ENCODE assay signal across 14 mouse cellular contexts in the genomic region with DNA sequence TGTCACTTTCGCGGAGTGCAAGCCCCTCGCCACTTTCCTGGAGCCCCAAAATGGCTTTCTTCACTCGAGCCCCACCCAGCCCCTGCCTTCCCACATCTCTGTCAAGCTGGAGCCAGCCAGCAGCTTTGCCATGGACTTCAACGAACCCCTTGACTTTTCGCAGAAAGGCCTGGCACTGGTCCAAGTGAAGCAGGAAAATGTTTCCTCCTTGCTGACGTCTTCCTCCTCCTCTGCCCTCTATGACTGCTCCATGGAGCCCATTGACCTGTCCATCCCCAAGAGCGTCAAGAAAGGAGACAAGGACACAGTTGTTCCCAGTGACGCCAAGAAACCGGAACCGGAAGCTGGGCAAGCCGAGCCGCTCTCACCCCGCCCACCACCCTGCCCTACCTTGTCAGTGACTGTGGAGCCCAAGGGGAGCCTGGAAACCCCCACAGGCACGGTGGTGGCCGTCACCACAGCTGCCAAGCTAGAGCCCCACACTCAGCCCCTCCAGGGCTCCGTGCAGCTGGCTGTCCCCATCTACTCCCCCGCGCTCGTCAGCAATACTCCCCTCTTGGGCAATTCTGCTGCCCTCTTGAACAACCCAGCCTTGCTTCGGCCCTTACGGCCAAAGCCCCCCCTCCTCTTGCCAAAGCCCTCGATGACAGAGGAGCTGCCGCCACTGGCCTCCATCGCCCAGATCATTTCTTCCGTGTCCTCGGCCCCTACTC.
DNase-seq lines count a peak whose midpoint lies in the region; ATAC-seq and TF ChIP-seq lines count a peak whose summit lies in the region.
"Had no signal": no experiment of that assay in that cellular context is flagged by ENCODE, and none has a peak within 500 bp of the region (broad histone marks: within the 10 kb centered on the region; RNA-seq: fewer than 3 reads in every experiment).

No protein-coding gene starts in this region.

- no peak for TF ChIP-seq CTCF in lung, postnatal 0 days (IDR thresholded peaks at IDR 0.05)

- H3K4me3 ChIP-seq in heart, embryonic 14.5 days (ENCODE audit: control insufficient read depth in 1 of 2, insufficient read depth in 1 of 2, low read depth in 1 of 2, low read length in 2 of 2), result no peak overlapping the region
- H3K4me3 ChIP-seq in lung, postnatal 0 days (ENCODE audit: low read depth, low read length), result no peak overlapping the region
- H3K4me3 ChIP-seq: midbrain, embryonic 12.5 days had no signal

- 70% methylated on average over 27 of the region's 27 CpGs for WGBS in heart, embryonic 14.5 days
- 52% methylated on average over 27 of the region's 27 CpGs for whole genome bisulfite sequencing in lung, postnatal 0 days

- no peak overlapping the region for H3K9ac ChIP-seq in heart, embryonic 14.5 days (ENCODE audit: low read length)
- H3K9ac ChIP-seq in lung, postnatal 0 days (replicated peaks; ENCODE audit: low read depth), result no peak overlapping the region
- H3K9ac ChIP-seq: liver, embryonic 14.5 days; midbrain, embryonic 12.5 days had no signal

- H3K4me1 ChIP-seq in heart, embryonic 14.5 days (ENCODE audit: control insufficient read depth in 2 of 2, insufficient read depth in 2 of 2, low read length in 2 of 2), result peaks cover 9 to 22% of the 10 kb centered on the region in 2 experiments; a peak in 3 of 4 replicates
- H3K4me1 ChIP-seq in lung, postnatal 0 days (ENCODE audit: insufficient read depth, low read depth, low read length), result peaks cover 4% of the 10 kb centered on the region; the same call in 1 of the 2 replicates
- H3K4me1 ChIP-seq: midbrain, embryonic 12.5 days had no signal

- ATAC-seq in heart, embryonic 14.5 days (ENCODE audit: insufficient number of reproducible peaks, insufficient read depth, low FRiP score, low read depth), result 0 out of 2 replicates have a peak, but pooled peaks have one; percentile 33
- peak; percentile 75 for ATAC-seq in lung, postnatal 0 days
- ATAC-seq: CD4-positive, CD25-positive, alpha-beta regulatory T cell, adult 4 months; intestine, postnatal 0 days had no signal

- no peak for TF ChIP-seq EP300 in lung, postnatal 0 days (IDR thresholded peaks at IDR 0.05)

- peaks cover 89% of the 10 kb centered on the region for H3K36me3 ChIP-seq in heart, embryonic 14.5 days (ENCODE audit: control insufficient read depth, insufficient read depth, low read length)
- peaks cover 25% of the 10 kb centered on the region for H3K36me3 ChIP-seq in lung, postnatal 0 days (ENCODE audit: insufficient read depth, low read length)

- no peaks in the 10 kb centered on the region for H3K9me3 ChIP-seq in heart, embryonic 14.5 days (ENCODE audit: control insufficient read depth, low read length)
- no peaks in the 10 kb centered on the region for H3K9me3 ChIP-seq in lung, postnatal 0 days (ENCODE audit: low read length)
- H3K9me3 ChIP-seq: midbrain, embryonic 12.5 days had no signal

- no peak for DNase-seq in heart, adult 11 months
- DNase-seq in lung, postnatal 0 days (ENCODE audit: low spot score), result peak; percentile 81
- no peak for DNase-seq in lung, adult 18-20 months
- peak; percentile 63 for DNase-seq in kidney, postnatal 14 days
- peak; percentile 36 for DNase-seq in testis, postnatal 14 days (ENCODE audit: low spot score)
- no peak for DNase-seq in layer of hippocampus, postnatal 14 days (ENCODE audit: low spot score in 2 of 2)
- DNase-seq: adrenal gland, adult 8-10 months; cerebellum, postnatal 14 days; right cerebral cortex, postnatal 25 days had no signal

- H3K27me3 ChIP-seq in heart, embryonic 14.5 days (ENCODE audit: control insufficient read depth, insufficient read depth, low read length), result no peaks in the 10 kb centered on the region
- H3K27me3 ChIP-seq in lung, postnatal 0 days (replicated peaks; ENCODE audit: insufficient read depth, low read length), result no peaks in the 10 kb centered on the region
- H3K27me3 ChIP-seq: midbrain, embryonic 12.5 days had no signal

- no peak overlapping the region for H3K27ac ChIP-seq in heart, embryonic 14.5 days (replicated peaks in 1 of 2; ENCODE audit: control insufficient read depth in 1 of 2, insufficient read depth in 1 of 2, low read depth in 2 of 2, low read length in 2 of 2)
- H3K27ac ChIP-seq in lung, postnatal 0 days (ENCODE audit: low read length), result peak overlapping the region; percentile 59
- H3K27ac ChIP-seq: liver, embryonic 14.5 days; midbrain, embryonic 12.5 days had no signal

- no peak overlapping the region for H3K4me2 ChIP-seq in heart, embryonic 14.5 days (ENCODE audit: low read length)
- H3K4me2 ChIP-seq in lung, postnatal 0 days (replicated peaks; ENCODE audit: low read depth, low read length), result no peak overlapping the region
- H3K4me2 ChIP-seq: midbrain, embryonic 12.5 days had no signal

Comparison
In these comparisons a context has a peak if more than half of its experiments do, and no peak if none do; other contexts are left out.
1. DNase-seq: peak in lung, postnatal 0 days (single experiment), kidney, postnatal 14 days (single experiment) and testis, postnatal 14 days (single experiment); none in heart, adult 11 months (single experiment), lung, adult 18-20 months (0 of 2) and layer of hippocampus, postnatal 14 days (0 of 2).